In the genomic region with DNA sequence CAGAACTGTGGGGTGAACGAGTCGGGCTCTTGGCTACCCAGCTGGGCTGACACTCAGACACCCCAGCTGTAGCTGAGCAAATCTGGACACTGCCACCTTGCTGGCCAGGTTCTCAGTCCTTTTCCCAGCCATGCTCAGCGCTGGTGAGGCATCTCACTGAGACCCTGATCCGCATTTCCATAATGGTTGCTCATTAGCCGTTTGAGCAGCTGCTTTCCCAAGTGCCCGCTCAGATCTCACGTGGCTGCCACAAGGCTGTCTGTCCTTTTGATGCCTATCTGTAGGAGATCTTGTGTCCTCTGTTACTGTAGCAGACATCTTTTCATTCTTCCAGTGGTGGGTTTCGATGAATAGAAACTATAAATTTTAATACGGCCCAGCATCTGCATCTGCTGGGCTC, we compare ENCODE assay signal across 26 mouse cellular contexts.
DNase-seq lines count a peak whose midpoint lies in the region; ATAC-seq and TF ChIP-seq lines count a peak whose summit lies in the region.
"Had no signal": no experiment of that assay in that cellular context is flagged by ENCODE, and none has a peak within 500 bp of the region (broad histone marks: within the 10 kb centered on the region; RNA-seq: fewer than 3 reads in every experiment).

No protein-coding gene starts in this region.

- 38% methylated on average over 9 of the region's 9 CpGs for WGBS in forebrain, embryonic 13.5 days
- WGBS in forebrain, embryonic 10.5 days: 76% methylated on average over 9 of the region's 9 CpGs
- 41% methylated on average over 9 of the region's 9 CpGs for WGBS in hindbrain, embryonic 14.5 days
- WGBS in hindbrain, embryonic 13.5 days: 49% methylated on average over 9 of the region's 9 CpGs
- 40% methylated on average over 9 of the region's 9 CpGs for WGBS in midbrain, embryonic 14.5 days

- no peak overlapping the region for H3K4me3 ChIP-seq in forebrain, embryonic 13.5 days
- no peak overlapping the region for H3K4me3 ChIP-seq in forebrain, embryonic 10.5 days
- H3K4me3 ChIP-seq in hindbrain, embryonic 14.5 days (replicated peaks; ENCODE audit: low read length): no peak overlapping the region
- no peak overlapping the region for H3K4me3 ChIP-seq in hindbrain, embryonic 13.5 days
- no peak overlapping the region for H3K4me3 ChIP-seq in midbrain, embryonic 14.5 days (replicated peaks; ENCODE audit: low read depth, low read length)
- H3K4me3 ChIP-seq: gastrocnemius, adult 2 months; heart, embryonic 12.5 days; kidney, embryonic 15.5 days; limb, embryonic 13.5 days; lung, embryonic 15.5 days had no signal

- H3K27me3 ChIP-seq in forebrain, embryonic 13.5 days: no peaks in the 10 kb centered on the region
- no peaks in the 10 kb centered on the region for H3K27me3 ChIP-seq in forebrain, embryonic 10.5 days (ENCODE audit: poor library complexity, severe bottlenecking)
- H3K27me3 ChIP-seq in hindbrain, embryonic 14.5 days (ENCODE audit: control insufficient read depth, insufficient read depth, low read length): no peaks in the 10 kb centered on the region
- H3K27me3 ChIP-seq in hindbrain, embryonic 13.5 days: 0 out of 2 replicates have a peak, but pooled peaks cover 3% of the 10 kb centered on the region
- H3K27me3 ChIP-seq in midbrain, embryonic 14.5 days (ENCODE audit: control insufficient read depth, insufficient read depth, low read length): no peaks in the 10 kb centered on the region
- H3K27me3 ChIP-seq: heart, embryonic 12.5 days; limb, embryonic 13.5 days; lung, embryonic 15.5 days; Patski had no signal

- H3K4me2 ChIP-seq in forebrain, embryonic 13.5 days: no peak overlapping the region
- no peak overlapping the region for H3K4me2 ChIP-seq in hindbrain, embryonic 14.5 days (replicated peaks)
- H3K4me2 ChIP-seq in hindbrain, embryonic 13.5 days: no peak overlapping the region
- H3K4me2 ChIP-seq in midbrain, embryonic 14.5 days (ENCODE audit: low read length): no peak overlapping the region
- H3K4me2 ChIP-seq: heart, embryonic 12.5 days; kidney, embryonic 15.5 days; limb, embryonic 13.5 days; liver, embryonic 11.5 days; lung, embryonic 15.5 days had no signal

- peak overlapping the region; percentile 48; the same call in 1 of the 2 replicates for H3K27ac ChIP-seq in forebrain, embryonic 13.5 days
- no peak overlapping the region for H3K27ac ChIP-seq in forebrain, embryonic 10.5 days
- 0 out of 2 replicates have a peak overlapping the region, but pooled peaks have one; percentile 5 for H3K27ac ChIP-seq in hindbrain, embryonic 14.5 days
- no peak overlapping the region for H3K27ac ChIP-seq in hindbrain, embryonic 13.5 days
- H3K27ac ChIP-seq in midbrain, embryonic 14.5 days (replicated peaks; ENCODE audit: low read depth, low read length): no peak overlapping the region
- H3K27ac ChIP-seq: gastrocnemius, adult 2 months; kidney, embryonic 15.5 days; limb, embryonic 13.5 days; lung, embryonic 15.5 days had no signal

- TF ChIP-seq CTCF in brain, embryonic 14.5 days (IDR thresholded peaks at IDR 0.05; ENCODE audit: borderline replicate concordance, extremely low read depth, insufficient read depth, insufficient read length): no peak

- no peak for DNase-seq in forebrain, embryonic 10.5 days (ENCODE audit: extremely low spot score, low spot score)
- no peak for DNase-seq in hindbrain, embryonic 14.5 days (ENCODE audit: low spot score)
- DNase-seq in brain, embryonic 14.5 days (ENCODE audit: low read depth): peak; percentile 80
- peak; percentile 57 for DNase-seq in midbrain, embryonic 14.5 days
- DNase-seq in thymus, adult 18-20 months: no peak
- no peak for DNase-seq in spleen, postnatal 4 days (ENCODE audit: low spot score in 2 of 2)
- DNase-seq: adrenal gland, postnatal 10 days; cerebellum, adult 11 months; cerebellum, adult 9-10 months; cerebellum, postnatal 36 days; gastrocnemius, adult 2 months; gastrocnemius, postnatal 36 days; heart, adult 18-20 months; kidney, adult 11 months; kidney, postnatal 25 days; lung, postnatal 36 days; thymus, postnatal 25 days had no signal

- no peak for TF ChIP-seq POLR2A in brain, embryonic 14.5 days (IDR thresholded peaks at IDR 0.05; ENCODE audit: borderline replicate concordance, extremely low read depth, insufficient read depth, insufficient read length, poor library complexity, severe bottlenecking)

- peak; percentile 13; the same call in 1 of the 2 replicates for ATAC-seq in forebrain, embryonic 13.5 days
- ATAC-seq in hindbrain, embryonic 14.5 days (ENCODE audit: low FRiP score): no peak
- ATAC-seq in hindbrain, embryonic 13.5 days (ENCODE audit: low FRiP score): no peak
- no peak for ATAC-seq in midbrain, embryonic 14.5 days (ENCODE audit: low FRiP score, low TSS enrichment)
- ATAC-seq: inflammation-experienced regulatory T-cells, adult 6 months; Patski had no signal

- no peaks in the 10 kb centered on the region for H3K9me3 ChIP-seq in forebrain, embryonic 13.5 days (replicated peaks)
- no peaks in the 10 kb centered on the region for H3K9me3 ChIP-seq in forebrain, embryonic 10.5 days
- no peaks in the 10 kb centered on the region for H3K9me3 ChIP-seq in hindbrain, embryonic 14.5 days (ENCODE audit: control insufficient read depth, low read length)
- no peaks in the 10 kb centered on the region for H3K9me3 ChIP-seq in hindbrain, embryonic 13.5 days
- no peaks in the 10 kb centered on the region for H3K9me3 ChIP-seq in midbrain, embryonic 14.5 days (ENCODE audit: control insufficient read depth, low read length)
- H3K9me3 ChIP-seq: heart, embryonic 12.5 days; kidney, embryonic 15.5 days; limb, embryonic 13.5 days; lung, embryonic 15.5 days had no signal

- H3K9ac ChIP-seq in forebrain, embryonic 13.5 days: no peak overlapping the region
- H3K9ac ChIP-seq in hindbrain, embryonic 14.5 days: no peak overlapping the region
- H3K9ac ChIP-seq in hindbrain, embryonic 13.5 days: no peak overlapping the region
- H3K9ac ChIP-seq in midbrain, embryonic 14.5 days (replicated peaks; ENCODE audit: low read length): no peak overlapping the region
- H3K9ac ChIP-seq: heart, embryonic 12.5 days; kidney, embryonic 15.5 days; limb, embryonic 13.5 days; lung, embryonic 15.5 days had no signal

- no peaks in the 10 kb centered on the region for H3K36me3 ChIP-seq in forebrain, embryonic 13.5 days (ENCODE audit: poor library complexity, severe bottlenecking)
- H3K36me3 ChIP-seq in forebrain, embryonic 10.5 days (replicated peaks): no peaks in the 10 kb centered on the region
- no peaks in the 10 kb centered on the region for H3K36me3 ChIP-seq in hindbrain, embryonic 14.5 days (replicated peaks; ENCODE audit: control insufficient read depth, insufficient read depth)
- no peaks in the 10 kb centered on the region for H3K36me3 ChIP-seq in hindbrain, embryonic 13.5 days
- no peaks in the 10 kb centered on the region for H3K36me3 ChIP-seq in midbrain, embryonic 14.5 days (ENCODE audit: control insufficient read depth, insufficient read depth, low read length)
- H3K36me3 ChIP-seq: heart, embryonic 12.5 days; kidney, embryonic 15.5 days; limb, embryonic 13.5 days; lung, embryonic 15.5 days had no signal

- peaks cover 14% of the 10 kb centered on the region for H3K4me1 ChIP-seq in forebrain, embryonic 13.5 days
- H3K4me1 ChIP-seq in forebrain, embryonic 10.5 days: peaks cover 14% of the 10 kb centered on the region; the same call in 1 of the 2 replicates
- 0 out of 2 replicates have a peak, but pooled peaks cover 7% of the 10 kb centered on the region for H3K4me1 ChIP-seq in hindbrain, embryonic 14.5 days (replicated peaks; ENCODE audit: control insufficient read depth, insufficient read depth, low read length)
- peaks cover 10% of the 10 kb centered on the region for H3K4me1 ChIP-seq in hindbrain, embryonic 13.5 days (replicated peaks)
- H3K4me1 ChIP-seq in midbrain, embryonic 14.5 days (ENCODE audit: control insufficient read depth, insufficient read depth, low read length): peaks cover 6% of the 10 kb centered on the region; the same call in 1 of the 2 replicates

Comparison
In these comparisons a context has a peak if more than half of its experiments do, and no peak if none do; other contexts are left out.
1. H3K27ac ChIP-seq: peak in forebrain, embryonic 13.5 days (single experiment) and hindbrain, embryonic 14.5 days (single experiment); none in forebrain, embryonic 10.5 days (single experiment), hindbrain, embryonic 13.5 days (single experiment) and midbrain, embryonic 14.5 days (single experiment).
2. DNase-seq: peak in brain, embryonic 14.5 days (single experiment) and midbrain, embryonic 14.5 days (single experiment); none in forebrain, embryonic 10.5 days (single experiment), hindbrain, embryonic 14.5 days (single experiment), thymus, adult 18-20 months (0 of 2) and spleen, postnatal 4 days (0 of 2).